In the genomic region with DNA sequence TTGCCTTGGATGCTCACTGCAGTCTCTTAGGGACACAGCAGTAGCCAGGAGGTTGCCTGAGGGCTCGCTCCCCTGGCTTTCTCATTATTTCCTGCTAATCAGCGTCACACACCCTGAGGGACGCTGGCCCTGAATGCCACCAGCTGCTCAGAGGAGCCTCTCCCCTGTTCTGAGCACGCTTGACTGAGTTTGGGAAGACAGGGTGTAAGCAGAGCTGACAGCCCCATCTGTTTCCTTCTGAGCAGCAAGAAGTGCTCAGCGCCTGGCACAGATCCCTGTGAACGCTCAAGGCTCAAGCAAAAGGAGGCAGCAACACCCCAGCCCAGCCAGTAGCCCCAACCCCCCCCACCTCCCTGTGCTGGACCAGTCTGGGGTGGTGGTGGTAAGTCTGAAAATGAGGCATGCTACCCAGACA, we compare ENCODE assay signal across 8 mouse cellular contexts. TPM values are rescaled to one million over a fixed set of nuclear protein-coding genes. Genes with fewer than 3 reads are reported as not detected.
DNase-seq lines count a peak whose midpoint lies in the region; ATAC-seq lines count a peak whose summit lies in the region.

No protein-coding gene starts in this region.

- H3K4me1 ChIP-seq in forebrain, embryonic 16.5 days (replicated peaks; ENCODE audit: control insufficient read depth, insufficient read depth, low read length) = peaks cover 33% of the 10 kb centered on the region
- H3K4me1 ChIP-seq in kidney, embryonic 14.5 days (ENCODE audit: control insufficient read depth, insufficient read depth, low read length) = peaks cover 11% of the 10 kb centered on the region; the same call in 1 of the 2 replicates
- H3K4me1 ChIP-seq in limb, embryonic 15.5 days = peaks cover 6% of the 10 kb centered on the region

- no peak overlapping the region for H3K9ac ChIP-seq in forebrain, embryonic 16.5 days (replicated peaks; ENCODE audit: low read depth, low read length)
- peak overlapping the region; percentile 18 for H3K9ac ChIP-seq in kidney, embryonic 14.5 days (ENCODE audit: low read depth, low read length)
- no peak overlapping the region for H3K9ac ChIP-seq in limb, embryonic 15.5 days

- no peak overlapping the region for H3K4me2 ChIP-seq in forebrain, embryonic 16.5 days (ENCODE audit: low read length)
- H3K4me2 ChIP-seq in kidney, embryonic 14.5 days (replicated peaks; ENCODE audit: low read depth, low read length) = no peak overlapping the region
- no peak overlapping the region for H3K4me2 ChIP-seq in limb, embryonic 15.5 days

- no peak overlapping the region for H3K4me3 ChIP-seq in forebrain, embryonic 16.5 days (replicated peaks; ENCODE audit: low read length)
- H3K4me3 ChIP-seq in kidney, embryonic 14.5 days (ENCODE audit: low read length) = no peak overlapping the region
- H3K4me3 ChIP-seq in limb, embryonic 15.5 days = no peak overlapping the region

- peak; percentile 7 for DNase-seq in testis, postnatal 14 days (ENCODE audit: low spot score)
- no peak for DNase-seq in testis, postnatal 10 days (ENCODE audit: low spot score)
- DNase-seq in right cerebral cortex, postnatal 14 days = peak; percentile 74
- no peak for DNase-seq in spleen, postnatal 4 days (ENCODE audit: low spot score in 2 of 2)
- no peak for DNase-seq in ovary, adult 18-20 months (ENCODE audit: low spot score)

- H3K27me3 ChIP-seq in forebrain, embryonic 16.5 days (replicated peaks; ENCODE audit: control insufficient read depth, insufficient read depth, low read length) = no peaks in the 10 kb centered on the region
- H3K27me3 ChIP-seq in kidney, embryonic 14.5 days (ENCODE audit: control insufficient read depth, insufficient read depth, low read length) = no peaks in the 10 kb centered on the region
- no peaks in the 10 kb centered on the region for H3K27me3 ChIP-seq in limb, embryonic 15.5 days

- peak; percentile 96 for ATAC-seq in forebrain, embryonic 16.5 days
- ATAC-seq in kidney, embryonic 14.5 days (ENCODE audit: low FRiP score, low TSS enrichment) = peak; percentile 89
- ATAC-seq in limb, embryonic 15.5 days (ENCODE audit: insufficient number of reproducible peaks, low FRiP score, low TSS enrichment, low read depth) = 0 out of 2 replicates have a peak, but pooled peaks have one; percentile 23

- 0% methylated on average over 6 of the region's 6 CpGs for WGBS in forebrain, embryonic 16.5 days
- WGBS in kidney, embryonic 14.5 days = 11% methylated on average over 6 of the region's 6 CpGs
- WGBS in limb, embryonic 15.5 days = 25% methylated on average over 6 of the region's 6 CpGs

- H3K9me3 ChIP-seq in forebrain, embryonic 16.5 days (ENCODE audit: control insufficient read depth, low read length) = no peaks in the 10 kb centered on the region
- H3K9me3 ChIP-seq in kidney, embryonic 14.5 days (ENCODE audit: control insufficient read depth, low read length) = no peaks in the 10 kb centered on the region
- no peaks in the 10 kb centered on the region for H3K9me3 ChIP-seq in limb, embryonic 15.5 days

- no peaks in the 10 kb centered on the region for H3K36me3 ChIP-seq in forebrain, embryonic 16.5 days (ENCODE audit: control insufficient read depth, insufficient read depth)
- H3K36me3 ChIP-seq in kidney, embryonic 14.5 days (ENCODE audit: control insufficient read depth, insufficient read depth, low read length) = no peaks in the 10 kb centered on the region
- H3K36me3 ChIP-seq in limb, embryonic 15.5 days = no peaks in the 10 kb centered on the region

- peak overlapping the region; percentile 74 for H3K27ac ChIP-seq in forebrain, embryonic 16.5 days (ENCODE audit: low read length)
- H3K27ac ChIP-seq in kidney, embryonic 14.5 days (ENCODE audit: low read depth, low read length) = no peak overlapping the region
- H3K27ac ChIP-seq in limb, embryonic 15.5 days = no peak overlapping the region

RNA-seq across cellular contexts. Expression of a gene that starts 59.2 kb away (rescaled TPM):
- polyA plus RNA-seq in forebrain, embryonic 16.5 days (2015; fragmentation: Nextera tagmentation; extraction: Ambion mirVana) = 8.9 and 11.5 TPM in 2 replicates
- polyA plus RNA-seq in kidney, embryonic 14.5 days (2014; fragmentation: Nextera tagmentation; extraction: Ambion mirVana) = 3.0 and 6.2 TPM in 2 replicates
- 4.3 and 5.0 TPM in 2 replicates for polyA plus RNA-seq in limb, embryonic 15.5 days (2015; fragmentation: Nextera tagmentation; extraction: Ambion mirVana)

Comparison
In these comparisons a context has a peak if more than half of its experiments do, and no peak if none do; other contexts are left out.
1. DNase-seq: peak in testis, postnatal 14 days (single experiment) and right cerebral cortex, postnatal 14 days (single experiment); none in testis, postnatal 10 days (single experiment), spleen, postnatal 4 days (0 of 2) and ovary, adult 18-20 months (single experiment).
2. ATAC-seq: peak in every context shown above with its lines; median percentile 96 in forebrain, embryonic 16.5 days; 89 in kidney, embryonic 14.5 days; 23 in limb, embryonic 15.5 days.